Mouse (Mus musculus): ENCODE results near the gene Hoxd8. TPM values are rescaled to one million over a fixed set of nuclear protein-coding genes. Genes with fewer than 3 reads are reported as not detected.

Hoxd8 gene
- total and polyA plus RNA-seq, 2 experiments from 2014 or later: 0.10 to 0.22 TPM

- ATAC-seq (no peak), DNase-seq (no peak)
- Histone ChIP-seq H3K4me2 (ENCODE audit: low read depth) (no peak overlapping the region), H3K27ac (ENCODE audit: low read depth, low read length) (no peak overlapping the region), H3K9ac (no peak overlapping the region), H3K27me3 (ENCODE audit: insufficient read depth, low read length) (peaks cover 90% of the 10 kb centered on the region), H3K4me1 (ENCODE audit: insufficient read depth) (no peaks in the 10 kb centered on the region), H3K36me3 (ENCODE audit: insufficient read depth) (no peaks in the 10 kb centered on the region), H3K9me3 (ENCODE audit: low read length) (0 out of 2 replicates have a peak, but pooled peaks cover 4% of the 10 kb centered on the region), H3K4me3 (ENCODE audit: low read depth, low read length) (no peak overlapping the region)
- no peak for TF ChIP-seq CTCF (IDR thresholded peaks at IDR 0.05; ENCODE audit: low read depth)
- 2% methylated on average over 27 of the region's 27 CpGs for WGBS
These were observed 17.3 kb upstream of the Hoxd8 start for GRCm38 (mm10) chr2:74686988-74687697.

GRCm38 (mm10) chr2:74687698-74688555 is 16.5 kb upstream of the Hoxd8 start:
- no peaks in the 10 kb centered on the region for H3K36me3 ChIP-seq (ENCODE audit: insufficient read depth)
- no peak overlapping the region for H3K9ac ChIP-seq
- H3K9me3 ChIP-seq (ENCODE audit: low read length): 0 out of 2 replicates have a peak, but pooled peaks cover 4% of the 10 kb centered on the region
- H3K4me1 ChIP-seq (ENCODE audit: insufficient read depth): no peaks in the 10 kb centered on the region
- H3K27ac ChIP-seq (ENCODE audit: low read depth, low read length): no peak overlapping the region
- no peak for DNase-seq
- no peak for ATAC-seq
- no peak overlapping the region for H3K4me2 ChIP-seq (ENCODE audit: low read depth)
- H3K27me3 ChIP-seq (ENCODE audit: insufficient read depth, low read length): peaks cover 94% of the 10 kb centered on the region
- no peak for TF ChIP-seq CTCF (IDR thresholded peaks at IDR 0.05; ENCODE audit: low read depth)
- H3K4me3 ChIP-seq (ENCODE audit: low read depth, low read length): no peak overlapping the region
- WGBS: under 1% methylated on average over 31 of the region's 31 CpGs

- ATAC-seq (no peak), DNase-seq (no peak)
- Histone ChIP-seq H3K9me3 (ENCODE audit: low read length) (0 out of 2 replicates have a peak, but pooled peaks cover 4% of the 10 kb centered on the region), H3K27me3 (ENCODE audit: insufficient read depth, low read length) (peaks cover 94% of the 10 kb centered on the region), H3K4me3 (ENCODE audit: low read depth, low read length) (no peak overlapping the region), H3K27ac (ENCODE audit: low read depth, low read length) (no peak overlapping the region), H3K9ac (no peak overlapping the region), H3K4me2 (ENCODE audit: low read depth) (no peak overlapping the region), H3K4me1 (ENCODE audit: insufficient read depth) (no peaks in the 10 kb centered on the region), H3K36me3 (ENCODE audit: insufficient read depth) (no peaks in the 10 kb centered on the region)
- 2% methylated on average over 12 of the region's 12 CpGs for WGBS
- no peak for TF ChIP-seq CTCF (IDR thresholded peaks at IDR 0.05; ENCODE audit: low read depth)
These were observed 15.4 kb upstream of the Hoxd8 start for GRCm38 (mm10) chr2:74688795-74689573.

- 3% methylated on average over 24 of the region's 24 CpGs for WGBS
- no peak for TF ChIP-seq CTCF (IDR thresholded peaks at IDR 0.05; ENCODE audit: low read depth)
- Histone ChIP-seq H3K4me3 (ENCODE audit: low read depth, low read length) (no peak overlapping the region), H3K27ac (ENCODE audit: low read depth, low read length) (no peak overlapping the region), H3K4me2 (ENCODE audit: low read depth) (no peak overlapping the region), H3K27me3 (ENCODE audit: insufficient read depth, low read length) (peaks cover 92% of the 10 kb centered on the region), H3K9ac (no peak overlapping the region), H3K36me3 (ENCODE audit: insufficient read depth) (no peaks in the 10 kb centered on the region), H3K9me3 (ENCODE audit: low read length) (0 out of 2 replicates have a peak, but pooled peaks cover 4% of the 10 kb centered on the region), H3K4me1 (ENCODE audit: insufficient read depth) (no peaks in the 10 kb centered on the region)
- ATAC-seq: no peak
- no peak for DNase-seq
These were observed 14.7 kb upstream of the Hoxd8 start for GRCm38 (mm10) chr2:74689574-74690337.

GRCm38 (mm10) chr2:74690338-74690716 is 14.1 kb upstream of the Hoxd8 start:
- no peak for ATAC-seq
- Histone ChIP-seq H3K27ac (ENCODE audit: low read depth, low read length) (no peak overlapping the region), H3K27me3 (ENCODE audit: insufficient read depth, low read length) (peaks cover 92% of the 10 kb centered on the region), H3K9ac (no peak overlapping the region), H3K36me3 (ENCODE audit: insufficient read depth) (no peaks in the 10 kb centered on the region), H3K4me2 (ENCODE audit: low read depth) (no peak overlapping the region), H3K9me3 (ENCODE audit: low read length) (0 out of 2 replicates have a peak, but pooled peaks cover 4% of the 10 kb centered on the region), H3K4me1 (ENCODE audit: insufficient read depth) (no peaks in the 10 kb centered on the region), H3K4me3 (ENCODE audit: low read depth, low read length) (no peak overlapping the region)
- DNase-seq: no peak
- TF ChIP-seq CTCF (IDR thresholded peaks at IDR 0.05; ENCODE audit: low read depth): no peak
- WGBS: 10% methylated on average over 8 of the region's 8 CpGs
